Mouse (Mus musculus): ENCODE data around the gene Wdr38.

DNA sequence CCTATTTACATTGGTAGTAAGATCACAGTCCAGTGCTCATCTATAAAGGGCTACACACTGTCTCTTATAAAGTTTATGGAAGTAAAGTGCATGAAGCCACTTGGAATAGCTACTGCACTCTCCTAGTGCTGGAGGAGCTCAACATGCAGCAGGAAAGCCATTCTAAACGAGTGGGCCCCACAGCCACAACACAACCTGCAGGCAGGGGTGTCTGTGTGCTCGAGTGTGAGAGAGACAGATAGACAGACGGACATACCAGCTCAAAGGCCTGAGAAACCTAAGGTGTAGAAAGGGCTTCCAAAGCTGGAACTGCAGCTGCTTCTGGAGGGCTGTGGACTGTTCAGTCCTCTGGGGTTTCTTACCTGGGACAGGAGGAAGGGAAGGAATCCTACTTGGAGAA, 19.3 kb downstream of the Wdr38 start:
- no peak for TF ChIP-seq CTCF (conservative IDR thresholded peaks at IDR 0.05; ENCODE audit: insufficient read depth, insufficient read length, low read depth, low read length)
- TF ChIP-seq POLR2A (IDR thresholded peaks at IDR 0.05; ENCODE audit: low read depth, low read length), result no peak

All from kidney, adult 2 months (tissue).